Mouse (Mus musculus) kidney, postnatal 0 days (tissue): ENCODE data around the gene Rnf130. TPM values are rescaled to one million over a fixed set of nuclear protein-coding genes. Genes with fewer than 3 reads are reported as not detected.
"Not testable (repeated sequence)": the region's sequence is repeated elsewhere in the genome, so short reads cannot be mapped to it uniquely, and the experiment has no call there.

Experiments
- ATAC-seq: fragments of 200-750 bp; cut with Nextera tagmentation; replicated peaks from 2 replicates; pipeline ENCODE4 v1.8.0; 2017; ENCODE audit warnings: low read depth, moderate number of reproducible peaks, moderate TSS enrichment, moderate library complexity; ENCODE audit not compliant: low FRiP score
- DNase-seq: peaks from one replicate; pipeline ENCODE4 v3.0.0-alpha.2; 2016; ENCODE audit warnings: low spot score
- H3K27ac ChIP-seq: fragments of 300-500 bp; sonication (generic); 2 replicates; pipeline ENCODE4 v1.5.1; 2014; ENCODE audit warnings: mild to moderate bottlenecking
- H3K27me3 ChIP-seq: fragments of 300-500 bp; sonication (generic); 2 replicates; pipeline ENCODE4 v1.6.1; 2014; ENCODE audit warnings: low read length, mixed read lengths; ENCODE audit not compliant: insufficient read depth
- H3K36me3 ChIP-seq: fragments of 300-500 bp; sonication (generic); 2 replicates; pipeline ENCODE4 v1.6.1; 2014; ENCODE audit warnings: low read length, mixed read lengths; ENCODE audit not compliant: insufficient read depth
- H3K4me1 ChIP-seq: fragments of 300-500 bp; sonication (generic); replicated peaks from 2 replicates; pipeline ENCODE4 v1.6.1; 2014; ENCODE audit warnings: antibody characterized with exemption, low read length, mixed read lengths; ENCODE audit not compliant: insufficient read depth
- H3K4me2 ChIP-seq: fragments of 300-500 bp; sonication (generic); 2 replicates; pipeline ENCODE4 v1.6.1; 2014; ENCODE audit warnings: mild to moderate bottlenecking, low read length, moderate library complexity, mixed read lengths
- H3K4me3 ChIP-seq: fragments of 300-500 bp; sonication (generic); replicated peaks from 2 replicates; pipeline ENCODE4 v1.5.1; 2014; ENCODE audit warnings: low read depth, low read length
- H3K9ac ChIP-seq: fragments of 300-500 bp; sonication (generic); 2 replicates; pipeline ENCODE4 v1.6.1; 2014; ENCODE audit warnings: low read depth, low read length
- H3K9me3 ChIP-seq: fragments of 300-500 bp; sonication (generic); replicated peaks from 2 replicates; pipeline ENCODE4 v1.6.1; 2016; ENCODE audit warnings: low read length, inconsistent platforms, mixed read lengths
- CTCF ChIP-seq: IDR thresholded peaks from 2 replicates; pipeline ENCODE4 v1.5.1; 2016; ENCODE audit warnings: antibody characterized with exemption, low read depth, mild to moderate bottlenecking, moderate library complexity
- WGBS: fragments of 180-500 bp; shearing (Covaris S2); extraction: QIAGEN DNeasy Blood & Tissue Kit; methylation state at CpG from one replicate; pipeline ENCODE4 v1.1.7; 2014; 5-methylcytosine and 5-hydroxymethylcytosine counted together
- polyA plus RNA-seq: library from polyadenylated mRNA; unstranded; fragments of >200 nt; fragmentation: Nextera tagmentation; extraction: Ambion mirVana; gene quantifications from 2 replicates; pipeline ENCODE4 v1.2.1, GENCODE M21; 2015

Rnf130 gene
- polyA plus RNA-seq, 1 experiment from 2014 or later = 104 TPM

- H3K4me1 ChIP-seq = no peaks in the 10 kb centered on the region
- no peaks in the 10 kb centered on the region for H3K27me3 ChIP-seq
- DNase-seq = no peak
- ATAC-seq = no peak
- no peak overlapping the region for H3K27ac ChIP-seq
- H3K4me3 ChIP-seq = no peak overlapping the region
- no peak for TF ChIP-seq CTCF
- H3K9me3 ChIP-seq = no peaks in the 10 kb centered on the region
- H3K9ac ChIP-seq = no peak overlapping the region
- WGBS = 86% methylated on average over 2 of the region's 2 CpGs
- H3K4me2 ChIP-seq = no peak overlapping the region
- peaks cover 4% of the 10 kb centered on the region; the same call in 1 of the 2 replicates for H3K36me3 ChIP-seq
These were observed 75.6 kb downstream of the Rnf130 start for GRCm38 (mm10) chr11:50100548-50101307.

DNA sequence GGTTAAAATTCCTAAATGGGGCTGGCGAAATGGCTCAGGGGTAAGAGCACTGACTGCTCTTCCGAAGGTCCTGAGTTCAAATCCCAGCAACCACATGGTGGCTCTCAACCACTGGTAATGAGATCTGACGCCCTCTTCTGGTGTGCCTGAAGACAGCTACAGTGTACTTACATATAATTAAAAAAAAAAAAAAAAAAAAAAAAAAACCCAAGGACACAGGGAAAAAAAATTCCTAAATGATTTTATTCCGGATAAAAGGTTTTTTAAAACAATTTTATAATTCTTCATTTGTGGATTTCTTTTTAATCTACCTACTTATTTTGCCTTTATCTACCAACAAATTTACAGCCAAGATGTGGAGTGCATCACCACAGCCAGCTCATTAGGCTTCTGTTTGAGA lies 76.8 kb downstream of the Rnf130 start:
- not testable (repeated sequence) for H3K27me3 ChIP-seq, H3K36me3 ChIP-seq, H3K9ac ChIP-seq, DNase-seq, H3K4me3 ChIP-seq, H3K9me3 ChIP-seq, ATAC-seq, H3K4me2 ChIP-seq, H3K27ac ChIP-seq, H3K4me1 ChIP-seq
- TF ChIP-seq CTCF = 0 out of 2 replicates have a peak, but pooled peaks have one; percentile 2
- WGBS = 93% methylated on average over 4 of the region's 4 CpGs

DNA sequence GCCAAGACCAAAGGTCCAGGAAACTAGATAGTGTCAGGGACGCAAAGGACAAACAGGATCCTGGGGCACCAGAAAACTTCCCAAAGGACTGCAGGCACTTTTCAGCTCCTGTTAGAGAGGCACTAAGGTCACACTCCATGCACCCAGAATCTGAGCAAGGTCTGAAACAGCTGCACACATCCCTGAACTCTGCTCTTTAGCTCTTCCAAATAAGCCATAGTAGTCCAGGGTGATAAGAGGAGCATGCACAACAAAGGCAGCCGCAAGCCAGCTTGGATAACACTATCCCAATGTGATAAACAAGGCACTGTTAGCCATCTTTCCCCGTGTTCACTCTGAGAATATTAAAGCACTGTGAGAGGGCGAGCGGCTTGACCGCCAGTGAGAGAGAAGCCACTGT lies 78.9 kb downstream of the Rnf130 start:
- no peak overlapping the region for H3K27ac ChIP-seq
- DNase-seq = no peak
- no peaks in the 10 kb centered on the region for H3K27me3 ChIP-seq
- H3K36me3 ChIP-seq = no peaks in the 10 kb centered on the region
- H3K4me1 ChIP-seq = no peaks in the 10 kb centered on the region
- no peak overlapping the region for H3K4me2 ChIP-seq
- no peak for ATAC-seq
- H3K9me3 ChIP-seq = no peaks in the 10 kb centered on the region
- no peak for TF ChIP-seq CTCF
- WGBS = 86% methylated on average over 6 of the region's 6 CpGs
- no peak overlapping the region for H3K4me3 ChIP-seq
- no peak overlapping the region for H3K9ac ChIP-seq

GRCm38 (mm10) chr11:50105237-50105636 lies 80.1 kb downstream of the Rnf130 start:
- ATAC-seq = no peak
- H3K27me3 ChIP-seq = no peaks in the 10 kb centered on the region
- H3K4me2 ChIP-seq = no peak overlapping the region
- H3K36me3 ChIP-seq = no peaks in the 10 kb centered on the region
- no peak overlapping the region for H3K4me3 ChIP-seq
- TF ChIP-seq CTCF = no peak
- DNase-seq = no peak
- no peak overlapping the region for H3K27ac ChIP-seq
- 94% methylated on average over 5 of the region's 5 CpGs for WGBS
- no peak overlapping the region for H3K9ac ChIP-seq
- no peaks in the 10 kb centered on the region for H3K4me1 ChIP-seq
- no peaks in the 10 kb centered on the region for H3K9me3 ChIP-seq

DNA sequence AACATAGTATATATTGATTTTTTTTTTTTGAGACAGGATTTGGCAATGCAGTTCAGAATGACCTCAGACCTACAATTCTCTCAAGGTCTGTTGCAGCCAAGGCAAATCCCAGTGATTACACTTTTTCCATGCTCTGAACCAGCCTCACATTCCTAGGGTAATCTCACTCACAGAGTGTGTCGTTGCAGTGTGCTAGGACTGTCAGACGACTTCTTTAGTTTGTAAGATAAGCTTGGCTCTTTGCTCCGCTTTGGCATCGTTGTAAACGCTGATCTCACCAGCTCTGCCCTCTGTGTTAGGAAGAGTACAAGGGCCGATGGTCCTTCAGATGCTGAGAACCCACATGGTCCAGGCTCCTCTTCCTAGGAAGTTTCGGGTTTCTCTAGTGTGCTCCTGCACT lies 80.9 kb downstream of the Rnf130 start:
- H3K4me3 ChIP-seq = no peak overlapping the region
- H3K27ac ChIP-seq = no peak overlapping the region
- no peaks in the 10 kb centered on the region for H3K36me3 ChIP-seq
- H3K9ac ChIP-seq = no peak overlapping the region
- WGBS = 81% methylated on average over 7 of the region's 7 CpGs
- ATAC-seq = no peak
- no peak for TF ChIP-seq CTCF
- H3K4me2 ChIP-seq = no peak overlapping the region
- H3K27me3 ChIP-seq = no peaks in the 10 kb centered on the region
- no peaks in the 10 kb centered on the region for H3K4me1 ChIP-seq
- no peak for DNase-seq
- H3K9me3 ChIP-seq = no peaks in the 10 kb centered on the region

DNA sequence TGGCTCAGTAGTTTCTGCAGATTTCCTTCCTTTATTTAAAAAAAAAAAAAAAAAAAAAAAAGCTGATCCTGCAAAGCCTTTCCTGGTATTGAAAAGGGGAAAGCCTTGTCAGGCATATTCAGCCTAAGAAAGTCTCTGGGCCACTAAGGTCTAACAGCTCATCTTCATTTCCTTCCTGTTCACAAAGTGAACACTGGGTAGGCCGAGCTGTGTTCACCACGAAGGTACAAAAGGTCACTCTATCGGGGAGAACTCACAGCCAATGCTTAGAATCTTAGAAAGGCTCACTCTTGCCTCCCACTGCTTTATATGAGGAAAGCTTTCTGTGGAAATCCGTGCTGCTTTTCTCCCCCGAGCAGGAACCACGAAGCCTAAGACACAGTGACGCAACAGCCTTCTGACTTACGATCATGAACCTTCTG lies 83.7 kb downstream of the Rnf130 start:
- Histone ChIP-seq H3K4me3 (no peak overlapping the region), H3K27ac (0 out of 2 replicates have a peak overlapping the region, but pooled peaks have one; percentile 9), H3K27me3 (no peaks in the 10 kb centered on the region), H3K36me3 (no peaks in the 10 kb centered on the region), H3K4me2 (no peak overlapping the region), H3K9ac (no peak overlapping the region), H3K4me1 (no peaks in the 10 kb centered on the region), H3K9me3 (no peaks in the 10 kb centered on the region)
- peak; percentile 69 for DNase-seq
- WGBS = 55% methylated on average over 8 of the region's 8 CpGs
- peak; percentile 25; the same call in 1 of the 2 replicates for ATAC-seq
- TF ChIP-seq CTCF = no peak
